Mouse (Mus musculus) lung, postnatal 0 days (tissue): Measurements from ENCODE around the gene Dusp10.

Source experiments
- CTCF ChIP-seq: IDR thresholded peaks from 2 replicates; pipeline ENCODE4 v1.5.1; 2016; ENCODE audit warnings: antibody characterized with exemption, mild to moderate bottlenecking
- EP300 ChIP-seq: IDR thresholded peaks from 2 replicates; pipeline ENCODE4 v1.6.1; 2016; ENCODE audit warnings: antibody characterized with exemption, mild to moderate bottlenecking, control low read depth

- no peak for TF ChIP-seq CTCF
- no peak for TF ChIP-seq EP300
These were observed at the start of gene Dusp10 for GRCm38 (mm10) chr1:184013106-184013505.
